Mouse (Mus musculus) intestine, postnatal 0 days (tissue): ENCODE measurements around the gene Gm16485. TPM values are rescaled to one million over a fixed set of nuclear protein-coding genes. Genes with fewer than 3 reads are reported as not detected.

Experiments used
- ATAC-seq: fragments of 200-750 bp; cut with Nextera tagmentation; 2 replicates; pipeline ENCODE4 v1.8.0; 2017; ENCODE audit warnings: mild to moderate bottlenecking, moderate TSS enrichment, moderate library complexity
- H3K27ac ChIP-seq: fragments of 300-500 bp; sonication (generic); 2 replicates; pipeline ENCODE4 v1.5.1; 2014; ENCODE audit warnings: mild to moderate bottlenecking, low read depth, low read length, moderate library complexity
- H3K27me3 ChIP-seq: fragments of 300-500 bp; sonication (generic); replicated peaks from 2 replicates; pipeline ENCODE4 v1.6.1; 2014; ENCODE audit warnings: low read length, mixed read lengths; ENCODE audit not compliant: control insufficient read depth, insufficient read depth
- H3K36me3 ChIP-seq: fragments of 300-500 bp; sonication (generic); 2 replicates; pipeline ENCODE4 v1.6.1; 2014; ENCODE audit warnings: mild to moderate bottlenecking, moderate library complexity; ENCODE audit not compliant: control insufficient read depth, insufficient read depth
- H3K4me1 ChIP-seq: fragments of 300-500 bp; sonication (generic); replicated peaks from 2 replicates; pipeline ENCODE4 v1.6.1; 2014; ENCODE audit warnings: antibody characterized with exemption, low read length, mixed read lengths; ENCODE audit not compliant: control insufficient read depth, insufficient read depth
- H3K4me2 ChIP-seq: fragments of 300-500 bp; sonication (generic); replicated peaks from 2 replicates; pipeline ENCODE4 v1.6.1; 2014; ENCODE audit warnings: low read depth, mild to moderate bottlenecking, moderate library complexity
- H3K4me3 ChIP-seq: fragments of 300-500 bp; sonication (generic); 2 replicates; pipeline ENCODE4 v1.5.1; 2014; ENCODE audit warnings: low read depth, low read length
- H3K9ac ChIP-seq: fragments of 300-500 bp; sonication (generic); 2 replicates; pipeline ENCODE4 v1.6.1; 2014; ENCODE audit warnings: mild to moderate bottlenecking, low read depth, low read length
- H3K9me3 ChIP-seq: fragments of 300-500 bp; sonication (generic); 2 replicates; pipeline ENCODE4 v1.6.1; 2016; ENCODE audit warnings: mixed run types; ENCODE audit not compliant: control insufficient read depth
- CTCF ChIP-seq: sonication (generic); IDR thresholded peaks from 2 replicates; pipeline ENCODE4 v1.5.1; 2016; ENCODE audit warnings: low read depth, mild to moderate bottlenecking, control low read depth, antibody characterized with exemption, moderate library complexity
- WGBS: fragments of 180-500 bp; shearing (Covaris S2); extraction: QIAGEN DNeasy Blood & Tissue Kit; methylation state at CpG from one replicate; pipeline ENCODE4 v1.1.7; 2014; 5-methylcytosine and 5-hydroxymethylcytosine counted together
- polyA plus RNA-seq: library from polyadenylated mRNA; unstranded; fragments of >200 nt; fragmentation: Nextera tagmentation; extraction: Ambion mirVana; gene quantifications from 2 replicates; pipeline ENCODE4 v1.2.1, GENCODE M21; 2015

The Gm16485 gene
- 0.04 TPM in 1 of 2 replicates, not detected in the other for polyA plus RNA-seq

DNA sequence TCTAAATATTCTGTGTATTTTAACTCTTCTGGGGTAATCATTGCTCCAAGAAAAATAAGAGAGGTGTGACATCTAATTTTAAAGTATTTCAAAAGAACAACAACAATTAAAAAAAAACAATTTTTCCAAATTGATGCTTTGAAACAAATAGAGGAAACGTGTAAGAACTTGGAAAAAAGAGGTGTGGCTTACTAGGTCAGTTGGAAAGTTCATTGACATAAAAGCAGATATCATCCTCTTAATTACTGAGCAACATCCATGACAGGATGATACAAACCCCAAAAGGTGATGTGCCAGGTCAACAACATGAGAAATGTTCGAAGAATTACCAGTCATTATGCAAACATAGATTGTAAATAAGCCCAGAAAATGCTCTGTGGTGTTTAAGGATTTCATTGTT, at the start of gene Gm16485:
Gene Gm16485, plus strand, starts transcription at position 301 of the 400 bp plus-strand sequence.
- Histone ChIP-seq H3K9ac (no peak within 1 kb of the TSS), H3K36me3 (no peaks in the 10 kb centered on the region), H3K27ac (no peak within 1 kb of the TSS), H3K9me3 (no peaks in the 10 kb centered on the region), H3K27me3 (no peaks in the 10 kb centered on the region), H3K4me3 (no peak within 1 kb of the TSS), H3K4me1 (no peaks in the 10 kb centered on the region), H3K4me2 (no peak within 1 kb of the TSS)
- 60% methylated on average over 2 of the region's 2 CpGs for WGBS
- TF ChIP-seq CTCF, result no peak
- no peak for ATAC-seq

DNA sequence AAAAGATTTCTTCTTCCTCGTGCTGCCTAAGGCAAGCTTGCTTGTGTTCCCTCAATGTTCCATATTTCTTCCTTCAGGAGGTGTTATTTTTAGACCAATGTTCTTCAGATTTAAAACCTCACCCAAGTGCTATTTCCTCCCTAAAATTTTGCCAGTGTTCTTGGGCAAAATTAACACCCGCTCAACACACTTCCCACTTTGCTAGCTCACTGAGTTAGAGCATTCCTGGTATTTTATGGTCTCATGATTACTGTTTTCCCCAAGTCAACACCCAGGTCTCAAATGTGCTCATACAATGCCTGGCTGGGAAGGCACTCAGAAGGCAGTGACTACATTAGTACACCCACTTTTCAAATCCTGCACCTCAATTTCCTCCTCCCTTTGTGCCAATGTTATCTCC, 44.0 kb upstream of the Gm16485 start:
- H3K4me3 ChIP-seq, result no peak overlapping the region
- no peak overlapping the region for H3K9ac ChIP-seq
- no peaks in the 10 kb centered on the region for H3K4me1 ChIP-seq
- no peaks in the 10 kb centered on the region for H3K27me3 ChIP-seq
- no peak overlapping the region for H3K27ac ChIP-seq
- no peaks in the 10 kb centered on the region for H3K9me3 ChIP-seq
- TF ChIP-seq CTCF, result no peak
- no peak overlapping the region for H3K4me2 ChIP-seq
- no peak for ATAC-seq
- WGBS, result 85% methylated on average over 2 of the region's 2 CpGs
- H3K36me3 ChIP-seq, result no peaks in the 10 kb centered on the region

DNA sequence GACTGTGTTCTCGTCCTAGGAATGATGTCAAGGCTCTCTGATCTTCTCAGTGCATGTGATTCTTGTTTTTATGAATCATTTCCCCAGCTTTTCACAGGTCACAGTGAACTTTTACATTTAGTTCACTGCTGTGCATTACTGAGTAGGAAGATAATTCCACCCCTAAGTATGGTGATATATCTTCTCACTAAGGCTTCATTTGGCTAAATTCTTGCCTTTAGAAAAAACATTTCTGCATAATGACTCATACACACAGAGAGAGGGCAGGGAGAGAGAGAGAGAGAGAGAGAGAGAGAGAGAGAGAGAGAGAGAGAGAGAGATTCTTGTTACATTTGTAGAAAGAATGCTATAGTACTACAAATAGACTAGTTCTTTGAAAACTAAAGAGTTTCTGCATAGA, 33.8 kb upstream of the Gm16485 start:
- no peak overlapping the region for H3K27ac ChIP-seq
- 32% methylated on average over 1 of the region's 1 CpGs for WGBS
- no peak overlapping the region for H3K9ac ChIP-seq
- no peak overlapping the region for H3K4me2 ChIP-seq
- H3K4me1 ChIP-seq, result no peaks in the 10 kb centered on the region
- no peaks in the 10 kb centered on the region for H3K36me3 ChIP-seq
- no peak for ATAC-seq
- H3K27me3 ChIP-seq, result no peaks in the 10 kb centered on the region
- TF ChIP-seq CTCF, result no peak
- no peak overlapping the region for H3K4me3 ChIP-seq
- no peaks in the 10 kb centered on the region for H3K9me3 ChIP-seq

DNA sequence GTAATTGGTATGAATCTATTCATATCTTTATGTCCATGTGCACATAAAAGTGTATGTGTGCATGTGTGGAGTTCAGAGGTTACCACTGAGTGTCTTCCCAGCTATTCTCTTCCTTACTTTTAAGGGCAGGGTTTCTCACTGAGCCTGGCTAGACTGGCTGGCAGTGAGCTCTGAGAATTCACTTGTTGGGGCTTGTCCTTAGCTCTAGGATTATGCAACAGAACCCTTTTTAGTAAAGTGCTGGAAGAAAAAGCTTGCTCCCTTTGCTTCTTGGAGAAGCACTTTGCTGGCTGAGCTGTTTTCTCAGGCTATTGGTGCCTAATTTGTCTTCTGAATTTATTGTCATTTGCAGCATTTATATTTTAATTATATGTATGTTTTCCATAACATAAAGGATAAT, 18.3 kb upstream of the Gm16485 start:
- H3K27me3 ChIP-seq, result no peaks in the 10 kb centered on the region
- no peak overlapping the region for H3K27ac ChIP-seq
- ATAC-seq, result no peak
- H3K9me3 ChIP-seq, result no peaks in the 10 kb centered on the region
- H3K9ac ChIP-seq, result no peak overlapping the region
- H3K4me2 ChIP-seq, result no peak overlapping the region
- H3K36me3 ChIP-seq, result no peaks in the 10 kb centered on the region
- H3K4me1 ChIP-seq, result no peaks in the 10 kb centered on the region
- no peak for TF ChIP-seq CTCF
- H3K4me3 ChIP-seq, result no peak overlapping the region

DNA sequence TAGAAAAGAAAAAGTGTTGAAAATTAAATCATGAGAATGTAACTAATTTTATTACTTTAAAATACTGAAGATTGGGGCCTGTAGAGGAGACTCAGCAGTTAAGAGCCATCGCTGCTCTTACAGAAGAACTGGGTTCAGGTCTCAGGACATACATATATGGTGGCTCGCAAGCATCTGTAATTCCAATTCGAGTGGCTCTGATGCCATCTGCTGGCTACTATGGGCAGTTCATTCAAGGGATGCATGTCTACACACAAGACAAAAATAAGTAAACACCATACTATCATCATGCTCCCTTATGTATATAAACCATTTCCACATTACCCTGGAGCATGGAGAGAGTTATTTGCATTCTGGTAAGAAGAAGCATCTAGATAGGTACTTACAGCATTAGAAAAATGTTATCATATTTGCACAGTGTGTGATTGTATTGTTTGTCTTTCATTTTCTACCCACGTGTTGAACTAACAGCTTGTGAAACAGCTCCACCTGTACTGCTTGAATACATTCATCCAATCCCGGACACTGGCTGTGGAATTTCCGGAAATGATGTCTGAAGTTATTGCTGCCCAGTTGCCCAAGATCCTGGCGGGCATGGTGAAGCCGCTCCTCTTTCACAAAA, 7.0 kb upstream of the Gm16485 start:
- no peaks in the 10 kb centered on the region for H3K27me3 ChIP-seq
- H3K9ac ChIP-seq, result no peak overlapping the region
- no peaks in the 10 kb centered on the region for H3K36me3 ChIP-seq
- no peak for ATAC-seq
- whole genome bisulfite sequencing, result 56% methylated on average over 8 of the region's 8 CpGs
- H3K4me2 ChIP-seq, result no peak overlapping the region
- H3K9me3 ChIP-seq, result no peaks in the 10 kb centered on the region
- H3K4me3 ChIP-seq, result no peak overlapping the region
- no peaks in the 10 kb centered on the region for H3K4me1 ChIP-seq
- peak; percentile 77 for TF ChIP-seq CTCF
- H3K27ac ChIP-seq, result no peak overlapping the region

DNA sequence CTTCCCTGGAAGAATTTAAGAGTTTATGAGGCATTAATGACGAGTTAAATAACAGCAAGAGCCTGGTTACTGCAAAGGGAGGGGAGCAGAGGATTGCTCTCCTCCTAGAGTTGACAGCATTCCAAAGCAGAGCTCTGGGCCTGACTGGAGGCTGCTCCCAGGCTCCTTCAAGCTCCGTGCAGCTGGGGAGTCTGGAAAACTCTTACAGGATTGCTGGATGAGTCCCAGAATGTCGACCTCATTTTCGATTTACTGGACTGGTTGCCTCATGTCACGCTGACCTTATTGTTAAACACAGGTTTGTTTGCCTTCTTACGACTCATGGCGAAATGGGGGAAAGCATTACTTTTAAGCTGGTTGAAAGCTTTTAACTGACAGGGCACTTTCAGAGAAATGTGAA, 1.4 kb upstream of the Gm16485 start:
- H3K36me3 ChIP-seq, result no peaks in the 10 kb centered on the region
- WGBS, result 35% methylated on average over 7 of the region's 7 CpGs
- no peak for ATAC-seq
- no peak overlapping the region for H3K4me3 ChIP-seq
- no peaks in the 10 kb centered on the region for H3K27me3 ChIP-seq
- no peaks in the 10 kb centered on the region for H3K9me3 ChIP-seq
- H3K4me1 ChIP-seq, result no peaks in the 10 kb centered on the region
- TF ChIP-seq CTCF, result no peak
- no peak overlapping the region for H3K9ac ChIP-seq
- no peak overlapping the region for H3K27ac ChIP-seq
- H3K4me2 ChIP-seq, result no peak overlapping the region

DNA sequence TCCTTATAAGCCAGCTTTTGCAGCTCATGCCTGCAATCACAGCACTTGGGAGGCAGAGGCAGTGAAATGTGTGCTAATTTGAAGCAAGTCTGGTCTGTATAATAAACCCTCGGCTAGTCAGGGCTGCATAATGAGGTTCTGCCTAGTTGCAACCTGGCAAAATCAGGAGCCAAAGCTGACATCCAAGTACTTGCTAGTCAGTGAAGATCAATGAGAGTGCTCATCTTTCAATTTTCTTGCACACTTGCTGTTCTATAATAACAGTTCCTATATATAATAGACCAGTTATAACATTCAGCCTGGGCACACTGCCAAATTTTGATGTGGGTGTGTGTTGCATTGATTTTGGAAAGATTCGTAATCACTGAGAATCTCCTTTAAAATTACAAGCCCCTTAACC, 6.2 kb downstream of the Gm16485 start:
- no peak for ATAC-seq
- WGBS, result 67% methylated on average over 2 of the region's 2 CpGs
- H3K4me3 ChIP-seq, result no peak overlapping the region
- no peaks in the 10 kb centered on the region for H3K36me3 ChIP-seq
- H3K27ac ChIP-seq, result no peak overlapping the region
- no peak for TF ChIP-seq CTCF
- H3K4me1 ChIP-seq, result no peaks in the 10 kb centered on the region
- no peak overlapping the region for H3K4me2 ChIP-seq
- no peaks in the 10 kb centered on the region for H3K27me3 ChIP-seq
- H3K9ac ChIP-seq, result no peak overlapping the region
- H3K9me3 ChIP-seq, result no peaks in the 10 kb centered on the region
